Mouse (Mus musculus) layer of hippocampus, postnatal 14 days (tissue): Measurements from ENCODE around the gene Lpin1. TPM values are rescaled to one million over a fixed set of nuclear protein-coding genes. Genes with fewer than 3 reads are reported as not detected.

Experiments
- DNase-seq, 2 experiments: peaks; one replicate each; pipeline ENCODE4 v3.0.0; 2021 to 2022; ENCODE audit warnings: low spot score in 2 of 2, mixed read lengths in 1 of 2
- total RNA-seq, 2 experiments: library from RNA; stranded (reverse); gene quantifications; 2 replicates each; pipeline ENCODE4 v1.2.3; 2021

Lpin1 gene
- total RNA-seq, 2 experiments from 2014 or later, result 21.4 to 23.1 TPM

- no peak for DNase-seq
Observed at GRCm38 (mm10) chr12:16580306-16580705, 30.5 kb downstream of the Lpin1 start.

GRCm38 (mm10) chr12:16577665-16578233 lies 33.0 kb downstream of the Lpin1 start:
- DNase-seq, result peak in 1 of 2 experiments; percentile 45

DNA sequence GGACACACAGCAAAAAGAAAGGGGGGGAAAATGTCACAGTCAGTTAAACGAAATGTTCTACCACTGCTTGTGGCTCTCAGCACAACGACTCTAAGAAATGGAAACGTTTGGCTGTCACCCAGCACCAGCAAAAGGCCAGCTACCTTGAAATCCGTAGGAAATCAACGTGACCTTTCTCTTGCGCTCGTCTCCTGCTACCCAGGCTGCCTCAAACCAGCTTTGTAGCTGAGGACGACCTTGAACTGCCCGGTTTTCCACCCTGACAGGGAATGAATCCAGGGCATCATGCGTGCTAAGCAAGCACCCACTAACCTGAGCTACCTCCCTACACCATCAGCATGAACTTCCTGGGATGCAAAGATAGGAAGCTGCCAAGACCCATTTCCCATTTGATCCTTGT lies 39.5 kb downstream of the Lpin1 start:
- DNase-seq, result no peak

GRCm38 (mm10) chr12:16570371-16571060 lies 40.2 kb downstream of the Lpin1 start:
- DNase-seq, result no peak

DNA sequence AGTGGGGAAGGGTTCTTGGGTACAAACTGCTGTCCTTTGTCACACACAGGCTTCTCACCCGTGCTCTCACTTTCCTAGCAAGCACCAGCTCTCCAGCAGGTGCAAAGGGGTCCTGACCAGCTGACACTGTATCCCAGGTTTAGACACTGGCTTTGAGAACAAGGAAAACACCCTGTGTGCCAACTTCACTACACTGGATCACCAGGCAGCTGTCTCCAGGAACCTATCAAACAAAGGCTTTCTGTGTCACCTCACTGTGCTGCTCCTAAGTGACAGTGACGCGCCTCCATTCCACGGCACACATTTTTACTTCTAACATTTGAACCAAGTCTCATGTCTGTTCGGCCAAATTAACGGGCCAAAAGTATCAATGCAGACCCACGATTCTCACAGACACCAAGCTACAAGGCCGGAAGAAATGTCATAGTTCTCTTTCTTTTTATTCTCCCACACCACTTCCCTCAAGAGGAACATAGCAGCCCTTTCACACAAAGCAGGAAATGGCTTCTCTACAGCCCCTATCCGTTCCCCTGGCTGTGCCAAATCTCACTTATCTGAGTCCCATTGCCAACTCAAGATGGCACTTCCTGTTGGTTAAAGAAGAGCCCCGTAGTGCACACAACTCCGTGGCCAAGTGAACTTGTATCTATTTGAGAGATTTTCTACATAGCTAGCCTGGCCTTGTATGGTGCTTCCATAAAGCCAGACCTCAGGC lies 41.7 kb downstream of the Lpin1 start:
- DNase-seq, result no peak

DNA sequence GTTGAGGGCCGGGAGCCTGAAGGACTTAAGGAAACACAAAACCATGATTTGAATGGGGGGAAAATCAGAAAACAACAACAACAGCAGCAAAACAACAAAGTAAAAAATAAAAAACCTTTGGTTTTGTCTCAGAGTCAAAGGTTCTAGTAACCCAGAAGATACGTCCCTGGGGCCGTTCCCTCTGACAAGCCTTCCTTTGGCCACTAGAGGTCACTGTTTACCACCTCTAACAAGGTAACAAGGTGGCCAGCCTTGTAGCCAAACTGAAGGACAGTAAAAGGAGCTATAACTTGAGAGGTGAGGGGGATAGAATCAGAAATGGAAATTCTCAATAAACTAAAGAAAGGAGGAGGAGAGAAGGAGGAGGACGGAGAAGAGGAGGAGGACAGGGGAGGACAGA lies 42.3 kb downstream of the Lpin1 start:
- DNase-seq, result peak; percentile 41 to 77

GRCm38 (mm10) chr12:16568090-16568489 lies 42.7 kb downstream of the Lpin1 start:
- no peak for DNase-seq

DNA sequence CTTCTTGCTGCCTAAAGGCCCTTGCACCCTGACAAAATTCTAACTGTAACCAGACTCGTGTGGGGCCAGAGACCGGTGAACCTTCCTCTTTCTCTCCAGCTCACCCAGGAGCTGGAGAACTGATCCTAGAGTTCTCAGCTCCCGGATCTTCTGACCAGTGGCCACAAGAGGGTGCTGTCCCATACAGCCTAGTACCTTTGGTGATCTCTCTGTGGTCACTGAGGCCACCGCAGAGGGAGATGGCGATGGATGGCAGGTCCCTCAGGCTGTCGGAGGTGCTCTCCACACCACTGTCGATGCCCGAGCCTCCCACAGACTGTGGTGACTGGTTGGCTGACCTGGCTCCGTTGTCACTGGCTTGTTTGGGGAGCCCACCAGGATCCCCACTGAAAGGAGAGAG lies 47.3 kb downstream of the Lpin1 start:
- DNase-seq, result peak; percentile 32 to 39

GRCm38 (mm10) chr12:16562647-16563046 lies 48.1 kb downstream of the Lpin1 start:
- no peak for DNase-seq

DNA sequence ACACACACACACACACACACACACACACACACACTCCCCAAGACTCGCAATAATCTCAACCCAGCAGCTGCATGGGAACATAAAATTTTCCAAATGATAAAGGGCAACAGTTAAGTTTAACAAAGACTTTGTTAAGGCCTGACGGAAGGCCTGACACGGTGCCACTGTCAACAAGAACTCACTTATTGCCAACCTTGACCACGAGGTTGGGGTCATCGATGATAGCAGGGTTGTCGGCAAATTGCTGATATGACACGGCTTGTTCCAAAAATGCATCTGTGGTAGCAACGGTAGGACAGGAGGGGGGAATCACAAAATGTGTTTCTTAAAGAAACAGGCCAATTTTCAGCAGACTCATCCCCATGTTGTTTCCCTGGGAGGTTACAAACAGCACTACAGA lies 48.6 kb downstream of the Lpin1 start:
- no peak for DNase-seq

- no peak for DNase-seq
Observed at GRCm38 (mm10) chr12:16557271-16557670, 53.5 kb downstream of the Lpin1 start.

DNA sequence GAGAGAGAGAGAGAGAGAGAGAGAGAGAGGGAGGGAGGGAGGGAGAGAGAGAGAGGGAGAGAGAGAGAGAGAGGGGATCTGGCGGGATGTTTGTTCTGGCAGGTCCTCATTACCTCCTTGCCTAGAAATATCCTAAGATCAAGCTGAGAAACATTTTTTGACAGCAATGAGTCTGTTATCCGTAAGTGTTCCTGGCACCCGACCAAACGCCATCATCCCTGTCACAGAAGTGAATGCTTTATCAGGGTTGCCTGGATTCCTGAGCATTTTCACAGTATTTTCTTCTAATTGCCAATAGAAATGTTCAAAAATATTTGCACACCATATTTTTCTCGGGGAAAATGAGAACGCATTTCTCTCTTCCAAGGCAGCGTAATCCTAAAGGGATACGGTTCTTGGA lies 56.6 kb downstream of the Lpin1 start:
- peak in 1 of 2 experiments; percentile 62 for DNase-seq

DNA sequence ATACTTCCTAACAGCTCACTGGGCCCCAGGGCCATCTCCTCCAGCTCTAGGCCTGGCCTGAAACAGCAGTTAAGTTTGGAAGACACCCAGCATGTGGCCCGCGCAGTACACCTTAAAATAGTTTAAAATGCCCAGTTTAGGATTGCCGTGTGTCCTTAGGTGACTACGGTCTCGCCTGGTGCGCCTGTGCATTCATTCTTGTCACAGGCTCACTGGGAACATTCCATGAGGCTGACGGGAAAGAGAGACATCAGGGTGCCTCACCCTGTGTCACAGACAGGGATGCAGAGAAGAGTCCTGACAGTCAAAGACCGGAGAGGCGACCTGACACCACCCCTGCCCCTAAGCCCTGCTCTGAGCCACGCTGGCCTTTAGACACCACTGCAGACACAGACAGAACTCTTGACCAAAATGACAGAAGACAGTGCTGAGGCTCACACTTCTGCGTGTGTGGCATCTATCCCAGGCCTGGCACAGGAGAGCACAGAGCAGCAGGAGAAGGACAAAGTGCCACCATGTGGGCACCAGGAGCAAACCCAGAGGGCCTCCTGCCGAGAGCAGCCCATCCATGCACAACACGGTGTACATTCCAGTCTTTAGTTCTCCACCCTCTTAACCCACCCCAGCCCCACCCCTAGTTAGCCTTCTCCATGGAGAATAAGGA lies 58.5 kb downstream of the Lpin1 start:
- no peak for DNase-seq

GRCm38 (mm10) chr12:16550983-16551454 lies 59.7 kb downstream of the Lpin1 start:
- peak; percentile 76 to 87 for DNase-seq

GRCm38 (mm10) chr12:16548824-16549375 lies 61.9 kb downstream of the Lpin1 start:
- no peak for DNase-seq

DNA sequence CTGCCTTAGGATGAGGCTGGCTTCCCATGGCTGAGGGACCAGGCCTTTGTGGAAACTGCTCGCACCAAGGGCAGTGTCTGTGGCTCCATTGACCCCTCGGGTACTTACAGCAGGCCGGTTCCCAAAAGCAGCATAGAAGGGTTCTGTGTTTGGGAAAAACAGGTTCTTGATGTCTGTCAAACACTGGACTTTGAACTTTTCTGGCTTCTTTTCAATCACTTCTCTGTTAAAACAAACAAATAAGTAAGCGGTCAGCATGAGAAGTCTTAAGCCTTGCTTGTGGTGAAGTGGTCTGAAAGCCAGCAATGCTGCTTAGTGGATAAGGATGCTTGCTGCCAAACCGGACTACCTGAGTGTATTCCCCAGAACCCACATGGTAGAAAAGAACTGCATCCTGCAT lies 69.2 kb downstream of the Lpin1 start:
- DNase-seq, result no peak

DNA sequence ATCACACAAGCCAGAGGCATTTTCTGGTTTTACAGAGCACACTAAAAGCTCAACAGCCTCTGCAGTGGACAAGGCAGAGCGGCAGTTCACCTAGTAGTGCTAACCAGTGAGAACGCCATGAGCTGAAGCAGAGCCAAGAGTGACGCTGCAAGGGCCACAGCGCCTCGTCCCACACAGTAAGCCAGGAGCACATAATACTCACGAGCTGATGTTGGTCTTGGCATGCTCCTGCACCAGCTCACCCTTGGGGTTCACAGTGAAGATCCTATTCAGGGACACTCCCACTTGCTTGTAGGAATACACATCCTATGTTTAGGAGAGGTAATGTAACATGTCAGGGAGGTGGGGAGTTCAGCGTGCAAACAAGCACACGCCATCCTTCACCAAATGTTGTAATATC lies 70.1 kb downstream of the Lpin1 start:
- DNase-seq, result no peak

DNA sequence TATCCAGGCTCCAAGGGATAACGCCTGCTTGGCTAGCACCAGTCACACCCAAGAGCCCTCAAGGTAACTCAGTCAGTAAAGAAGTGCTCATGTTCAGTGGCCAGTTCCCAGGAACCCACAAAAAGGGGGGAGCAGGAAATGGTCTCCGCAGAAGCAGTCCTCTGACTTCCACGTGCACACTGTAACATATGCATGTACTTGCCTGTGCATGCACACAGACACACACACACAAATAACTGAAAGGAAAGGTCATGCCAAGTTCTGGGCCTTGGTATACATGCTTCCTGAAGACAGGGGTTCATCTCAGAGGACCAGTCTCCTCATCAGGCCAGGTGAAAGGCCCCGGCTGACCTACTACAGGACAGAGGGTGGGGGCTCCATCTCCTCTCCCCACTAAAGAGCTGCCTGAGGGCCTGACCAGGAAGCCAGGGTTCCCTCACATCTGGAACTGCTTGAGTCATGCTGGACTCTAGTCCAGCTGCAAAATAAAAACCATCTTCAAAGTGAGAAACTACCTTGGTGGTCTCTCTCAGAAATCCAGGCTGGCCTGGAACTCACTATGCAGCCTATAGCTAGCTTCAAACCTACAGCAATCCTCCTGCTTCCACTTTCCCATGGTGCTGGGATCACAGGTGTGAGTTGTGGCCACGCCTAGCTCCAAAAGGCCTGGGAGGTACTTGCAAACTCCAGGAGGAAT lies 70.7 kb downstream of the Lpin1 start:
- DNase-seq, result no peak

- DNase-seq, result peak; percentile 84 to 90
Observed at GRCm38 (mm10) chr12:16533331-16533828, 77.4 kb downstream of the Lpin1 start.

GRCm38 (mm10) chr12:16532860-16533230 lies 77.9 kb downstream of the Lpin1 start:
- DNase-seq, result no peak
